Mouse (Mus musculus): ENCODE data around the gene Fyb2.
"Not testable (repeated sequence)": the region's sequence is repeated elsewhere in the genome, so short reads cannot be mapped to it uniquely, and the experiment has no call there.

Fyb2 gene

DNA sequence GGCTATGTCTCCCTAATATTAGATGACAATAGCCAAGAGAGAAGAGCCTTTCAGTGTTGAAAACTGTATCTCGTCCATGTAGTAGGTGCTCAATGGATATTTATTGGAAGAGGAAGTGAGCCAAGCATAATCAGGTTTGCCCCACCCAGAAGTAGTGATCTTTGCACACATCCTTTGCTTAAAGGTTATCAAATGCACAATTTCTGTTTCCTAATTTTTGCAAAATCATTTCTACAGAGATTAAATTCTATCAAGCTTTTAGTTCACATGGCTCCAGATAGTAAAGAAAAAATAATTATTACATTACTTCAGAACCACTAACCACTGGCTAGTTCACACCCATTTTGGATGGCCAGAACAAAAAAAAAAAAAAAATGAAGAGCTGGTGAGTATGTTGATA is 28.6 kb downstream of the Fyb2 start:
- DNase-seq: no peak

- no peak for DNase-seq
Observed at GRCm38 (mm10) chr4:104944482-104944881, 31.2 kb downstream of the Fyb2 start.

DNA sequence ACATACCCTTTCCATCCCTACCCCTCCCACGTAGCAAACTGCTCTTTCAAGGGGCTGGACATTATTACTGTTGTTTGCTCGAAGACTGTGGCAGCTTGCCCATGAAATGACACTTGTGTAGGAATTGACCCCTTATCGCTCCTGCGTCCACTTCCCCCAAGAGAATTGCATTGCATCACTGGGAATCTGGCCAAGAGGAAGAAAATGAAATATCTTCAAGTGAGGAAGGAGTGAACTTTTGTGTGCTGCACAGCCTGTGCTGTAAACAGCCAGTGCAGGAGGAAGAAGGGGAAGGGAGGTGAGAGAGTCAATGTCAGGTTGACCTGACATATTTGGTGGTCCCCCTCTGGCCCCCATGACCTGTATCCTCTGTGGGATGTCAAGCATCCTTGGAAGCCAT is 35.6 kb downstream of the Fyb2 start:
- no peak for DNase-seq

GRCm38 (mm10) chr4:104949304-104949703 is 36.0 kb downstream of the Fyb2 start:
- no peak for DNase-seq

- no peak for DNase-seq
Observed at GRCm38 (mm10) chr4:104951280-104951878, 38.1 kb downstream of the Fyb2 start.

GRCm38 (mm10) chr4:104956691-104957090 is 43.4 kb downstream of the Fyb2 start:
- peak; percentile 31 for DNase-seq

DNA sequence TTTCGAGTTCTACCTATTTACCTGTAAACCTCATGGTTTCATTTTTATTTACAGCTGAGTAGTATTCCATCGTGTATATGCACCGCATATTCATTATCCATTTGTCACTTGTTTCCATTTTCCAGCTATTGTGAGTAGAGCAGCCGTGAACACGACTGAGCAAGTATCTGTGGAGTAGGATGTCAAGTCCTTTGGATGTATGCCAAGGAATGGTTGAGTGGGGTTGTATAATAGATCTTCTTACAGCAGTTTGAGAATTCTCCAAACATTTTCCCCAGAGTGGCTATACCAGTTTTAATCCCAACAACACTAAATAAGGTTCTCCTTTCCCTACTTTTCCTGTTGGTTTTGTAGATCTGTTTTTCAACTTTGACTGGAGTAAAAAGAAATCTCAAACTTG is 48.2 kb downstream of the Fyb2 start:
- no peak for DNase-seq

DNA sequence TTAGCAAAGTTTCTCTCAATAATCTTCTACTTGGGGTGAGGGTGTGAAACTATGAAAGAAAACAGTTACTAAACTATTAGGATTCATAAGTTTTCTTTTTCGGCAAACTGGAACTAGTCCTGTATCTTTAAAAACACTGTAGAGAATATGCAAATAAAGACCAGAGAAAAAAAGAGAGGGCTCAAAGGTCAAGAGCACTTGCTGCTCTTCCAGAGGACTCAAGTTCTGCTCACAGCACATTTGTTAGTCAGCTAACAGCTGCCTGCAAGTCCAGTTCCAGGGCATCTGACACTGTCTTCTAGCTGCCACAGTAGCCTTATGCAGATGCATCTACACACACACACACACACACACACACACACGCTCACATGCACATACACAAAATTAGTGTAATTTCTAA is 59.4 kb downstream of the Fyb2 start:
- no peak for DNase-seq

DNA sequence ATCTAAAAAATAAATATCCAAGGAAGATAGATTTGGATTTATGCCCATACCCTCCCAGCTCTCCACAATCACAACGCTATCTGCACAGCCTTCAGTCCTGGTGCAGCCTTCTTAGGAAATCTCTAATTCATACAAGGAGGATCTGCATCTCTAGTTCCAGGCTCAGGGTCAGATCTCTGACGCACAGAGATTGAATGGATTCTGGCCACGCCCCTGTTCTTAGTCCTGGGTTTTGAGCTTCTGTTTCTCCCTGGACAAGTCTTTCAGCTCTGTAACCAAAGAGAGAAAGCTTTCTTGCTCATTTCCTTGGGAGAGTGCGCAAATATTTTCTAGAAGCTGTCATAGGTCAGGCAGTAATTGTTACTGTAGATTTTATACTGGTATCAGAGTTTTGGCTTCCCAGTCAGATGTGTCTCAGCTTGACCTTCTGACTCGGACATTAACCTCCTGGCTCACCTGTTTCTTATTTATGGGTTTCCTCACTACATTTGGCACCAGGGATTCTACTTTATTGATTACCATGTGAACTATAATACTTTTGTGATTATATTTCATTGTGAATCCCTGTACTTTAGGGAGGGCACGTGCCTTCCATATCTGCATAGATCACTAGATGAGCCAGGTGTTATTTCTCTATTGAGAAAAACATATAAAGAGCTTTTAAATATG is 62.0 kb downstream of the Fyb2 start:
- DNase-seq: no peak

- DNase-seq: no peak
Observed at GRCm38 (mm10) chr4:104985960-104986632, 72.8 kb downstream of the Fyb2 start.

- no peak for DNase-seq
Observed at GRCm38 (mm10) chr4:104987631-104988030, 74.4 kb downstream of the Fyb2 start.

- no peak for DNase-seq
Observed at GRCm38 (mm10) chr4:104988102-104988501, 74.8 kb downstream of the Fyb2 start.

DNA sequence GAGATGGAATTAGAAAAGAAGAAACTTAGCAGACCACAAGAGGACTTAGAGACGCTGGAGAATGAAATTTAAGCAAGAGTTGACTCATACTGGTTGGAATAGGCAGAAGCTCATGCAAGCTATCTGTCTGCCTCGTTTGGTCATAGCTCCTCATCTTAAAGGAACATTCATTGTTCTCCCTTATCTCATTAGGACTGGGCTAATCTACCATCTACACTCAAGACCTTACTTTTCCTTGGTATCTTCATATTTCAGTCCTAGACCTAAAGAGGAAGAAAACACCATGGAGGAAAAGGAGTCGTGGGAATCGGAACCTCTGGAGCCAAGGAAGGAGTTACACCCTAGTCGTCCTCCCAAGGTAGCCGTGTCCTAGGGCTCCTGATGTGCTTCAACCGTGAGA is 75.5 kb downstream of the Fyb2 start:
- no peak for DNase-seq

- DNase-seq: peak; percentile 31
Observed at GRCm38 (mm10) chr4:104990016-104990415, 76.8 kb downstream of the Fyb2 start.

- no peak for DNase-seq
Observed at GRCm38 (mm10) chr4:104990686-104991085, 77.4 kb downstream of the Fyb2 start.

DNA sequence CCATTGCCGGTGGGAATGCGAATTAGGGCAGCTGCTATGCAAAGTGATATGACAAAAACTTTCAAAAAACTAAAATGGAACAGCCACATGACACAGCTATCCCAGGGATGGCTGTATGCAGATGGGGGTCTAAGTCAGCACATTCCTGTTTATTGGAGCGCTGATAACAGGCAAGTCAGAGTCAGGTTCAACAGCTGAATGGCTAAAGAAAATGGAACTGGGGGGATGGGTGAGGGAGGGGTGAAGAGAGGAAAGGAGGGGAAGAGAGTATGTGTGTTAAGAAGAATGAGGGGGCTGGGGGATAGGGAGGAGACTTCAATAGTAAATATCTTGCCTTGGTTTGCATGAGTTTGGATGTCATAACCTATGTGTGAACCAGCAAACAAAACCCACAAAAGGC is 79.0 kb downstream of the Fyb2 start:
- no peak for DNase-seq

- DNase-seq: no peak
Observed at GRCm38 (mm10) chr4:104993140-104993874, 80.1 kb downstream of the Fyb2 start.

DNA sequence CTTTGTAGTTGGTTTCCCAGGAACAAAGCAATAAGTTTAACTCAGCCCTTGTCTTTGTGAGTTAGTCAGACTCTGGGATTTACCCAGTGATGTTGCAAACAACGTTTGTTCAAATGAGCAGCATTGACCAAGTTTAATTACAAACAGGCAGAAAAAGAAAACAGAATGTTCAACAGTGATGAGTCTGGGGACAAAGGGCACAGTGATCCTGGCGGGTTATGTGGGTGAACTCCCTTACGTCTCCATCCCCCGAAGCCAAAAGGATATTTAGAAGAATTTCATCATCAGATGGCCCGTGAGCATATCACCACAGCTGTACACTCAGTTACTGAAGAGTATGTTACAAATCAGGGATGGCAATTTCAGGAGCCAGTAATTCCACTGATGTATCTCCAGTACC is 86.4 kb downstream of the Fyb2 start:
- no peak for DNase-seq

GRCm38 (mm10) chr4:105001736-105002135 is 88.5 kb downstream of the Fyb2 start:
- no peak for DNase-seq

GRCm38 (mm10) chr4:105004135-105004534 is 90.9 kb downstream of the Fyb2 start:
- no peak for DNase-seq

GRCm38 (mm10) chr4:105004649-105005048 is 91.4 kb downstream of the Fyb2 start:
- not testable (repeated sequence) for DNase-seq

DNA sequence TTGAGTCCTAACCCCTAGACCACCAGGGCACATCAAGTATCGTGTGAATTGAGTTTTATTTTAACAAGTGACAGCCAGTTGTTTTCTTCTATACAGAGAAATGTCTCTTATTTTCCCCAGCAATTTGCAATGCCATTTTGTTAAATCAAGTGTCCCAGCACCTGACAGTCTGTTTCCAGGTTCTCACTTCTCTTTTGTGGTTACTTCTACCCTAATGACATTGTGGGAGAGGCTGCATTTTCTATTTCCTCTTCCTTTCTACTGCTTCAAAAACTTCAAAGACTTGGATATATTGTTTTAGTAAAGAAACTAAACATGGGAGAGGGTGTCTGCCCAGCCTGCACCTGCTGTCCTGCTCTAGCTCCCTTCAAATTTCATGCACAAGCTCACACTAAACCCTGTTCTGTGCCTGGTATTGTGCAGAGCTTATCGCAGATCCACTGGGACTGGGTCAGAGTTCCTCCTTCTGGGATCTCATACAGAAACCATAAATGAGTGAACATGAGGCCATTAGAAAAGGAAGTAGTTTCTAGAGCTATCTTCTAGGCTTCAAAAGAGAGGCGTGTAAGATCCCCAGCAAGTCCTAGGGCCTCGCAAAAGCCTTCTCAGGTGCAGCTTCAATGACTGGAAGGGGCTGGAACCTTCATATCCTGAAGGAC is 94.2 kb downstream of the Fyb2 start:
- no peak for DNase-seq

DNA sequence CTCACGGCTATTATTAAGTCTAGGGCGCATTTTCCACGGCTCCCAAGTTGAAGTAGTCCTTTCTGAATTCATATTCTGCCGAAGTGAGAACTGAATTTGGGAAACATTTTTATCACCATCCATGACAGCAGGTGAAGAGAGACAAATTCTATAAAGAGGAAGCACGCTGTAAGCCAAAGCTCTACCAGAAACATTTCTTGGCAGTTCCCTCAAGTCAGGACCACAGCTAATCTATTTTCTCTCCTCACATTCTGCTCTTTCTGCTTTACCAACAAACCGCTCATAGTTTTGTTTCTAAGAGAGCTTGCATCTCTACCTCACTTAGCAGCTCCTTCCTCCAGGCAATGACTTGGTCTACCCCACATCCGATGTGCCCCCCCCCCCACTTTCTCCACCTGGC is 100.5 kb downstream of the Fyb2 start:
- DNase-seq: no peak

Data from right cerebral cortex, postnatal 14 days (tissue).